Comparison of ENCODE assay signal across 10 mouse cellular contexts in the genomic region with DNA sequence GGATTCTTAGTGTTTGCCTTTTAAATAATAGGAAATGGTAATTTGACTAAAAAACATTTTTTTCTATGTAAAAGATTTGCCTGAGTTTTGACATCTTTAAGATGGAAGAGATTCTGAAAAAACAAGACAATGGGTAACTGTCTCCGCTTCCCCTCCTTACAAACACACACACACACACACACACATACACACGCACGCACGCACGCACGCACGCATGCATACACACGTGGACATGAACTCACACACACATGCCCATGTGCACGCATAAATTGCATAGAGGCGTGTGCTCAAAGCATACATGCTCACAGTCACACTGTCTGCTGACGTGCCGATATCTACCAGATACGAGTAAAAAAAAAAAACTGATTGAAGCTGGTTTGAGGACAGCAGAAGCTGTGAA.
"Had no signal": no experiment of that assay in that cellular context is flagged by ENCODE, and none has a peak within 500 bp of the region (broad histone marks: within the 10 kb centered on the region; RNA-seq: fewer than 3 reads in every experiment).

No protein-coding gene starts in this region.

- H3K36me3 ChIP-seq: intestine, embryonic 15.5 days; limb, embryonic 15.5 days; liver, embryonic 13.5 days; midbrain, embryonic 13.5 days; neural tube, embryonic 15.5 days had no signal

- H3K9me3 ChIP-seq: intestine, embryonic 15.5 days; limb, embryonic 15.5 days; liver, embryonic 13.5 days; midbrain, embryonic 13.5 days; neural tube, embryonic 15.5 days had no signal

- H3K4me1 ChIP-seq: intestine, embryonic 15.5 days had no signal

- H3K4me2 ChIP-seq: intestine, embryonic 15.5 days; limb, embryonic 15.5 days; liver, embryonic 13.5 days; midbrain, embryonic 13.5 days had no signal

- DNase-seq: liver, embryonic 13.5 days; right cerebral cortex, adult 18-20 months; right cerebral cortex, postnatal 25 days; thymus, adult 18-20 months; thymus, postnatal 14 days had no signal

- H3K4me3 ChIP-seq: intestine, embryonic 15.5 days; left cerebral cortex, adult 2 months; limb, embryonic 15.5 days; liver, embryonic 13.5 days; midbrain, embryonic 13.5 days; neural tube, embryonic 15.5 days had no signal

- H3K9ac ChIP-seq: intestine, embryonic 15.5 days; limb, embryonic 15.5 days; liver, embryonic 13.5 days; midbrain, embryonic 13.5 days; neural tube, embryonic 15.5 days had no signal

- ATAC-seq: midbrain, embryonic 13.5 days had no signal

- H3K27me3 ChIP-seq: intestine, embryonic 15.5 days; limb, embryonic 15.5 days; liver, embryonic 13.5 days; midbrain, embryonic 13.5 days; neural tube, embryonic 15.5 days had no signal

- H3K27ac ChIP-seq: intestine, embryonic 15.5 days; left cerebral cortex, adult 2 months; liver, embryonic 13.5 days; midbrain, embryonic 13.5 days; neural tube, embryonic 15.5 days had no signal
